Mouse (Mus musculus) R1 (cell line): ENCODE data around the gene Flot2.
A peak's percentile ranks its signal among the peaks of the same experiment; 100 is the strongest.
"Not testable (repeated sequence)": the region's sequence is repeated elsewhere in the genome, so short reads cannot be mapped to it uniquely, and the experiment has no call there.

Experiments
- DNase-seq: peaks from one replicate; pipeline ENCODE4 v3.0.0-alpha.2; 2018; ENCODE audit warnings: low read depth, low spot score

Flot2 gene

GRCm38 (mm10) chr11:78037831-78038752 lies at the start of gene Flot2:
TSS of gene Flot2 (plus strand) at chr11:78037931.
- DNase-seq, result peak; percentile 68

- DNase-seq, result no peak
Observed at GRCm38 (mm10) chr11:77989071-77989690, 48.5 kb upstream of the Flot2 start.

GRCm38 (mm10) chr11:77995556-77995955 lies 42.2 kb upstream of the Flot2 start:
- no peak for DNase-seq

- DNase-seq, result no peak
Observed at GRCm38 (mm10) chr11:78006446-78006845, 31.3 kb upstream of the Flot2 start.

GRCm38 (mm10) chr11:78019676-78020075 lies 18.1 kb upstream of the Flot2 start:
- DNase-seq, result peak; percentile 82

GRCm38 (mm10) chr11:78023607-78024006 lies 14.1 kb upstream of the Flot2 start:
- DNase-seq, result peak; percentile 73

- no peak for DNase-seq
Observed at GRCm38 (mm10) chr11:78029240-78029639, 8.5 kb upstream of the Flot2 start.

GRCm38 (mm10) chr11:78030600-78030999 lies 7.1 kb upstream of the Flot2 start:
- no peak for DNase-seq

GRCm38 (mm10) chr11:78031389-78031788 lies 6.3 kb upstream of the Flot2 start:
- DNase-seq, result no peak

GRCm38 (mm10) chr11:78031947-78032808 lies 5.6 kb upstream of the Flot2 start, which contains the start of gene Dhrs13:
TSS of gene Dhrs13 (plus strand) at chr11:78032280.
- DNase-seq, result peak; percentile 96

GRCm38 (mm10) chr11:78032809-78033195 lies 4.9 kb upstream of the Flot2 start:
- DNase-seq, result no peak

- DNase-seq, result no peak
Observed at GRCm38 (mm10) chr11:78033931-78034617, 3.7 kb upstream of the Flot2 start.

- DNase-seq, result no peak
Observed at GRCm38 (mm10) chr11:78036791-78037190, 940 bp upstream of the Flot2 start.

GRCm38 (mm10) chr11:78040878-78041277 lies 3.1 kb downstream of the Flot2 start:
- peak; percentile 57 for DNase-seq

GRCm38 (mm10) chr11:78042290-78042870 lies 4.6 kb downstream of the Flot2 start:
- DNase-seq, result peak; percentile 86

GRCm38 (mm10) chr11:78044758-78045251 lies 7.1 kb downstream of the Flot2 start:
- DNase-seq, result no peak

- not testable (repeated sequence) for DNase-seq
Observed at GRCm38 (mm10) chr11:78048637-78049036, 10.9 kb downstream of the Flot2 start.

GRCm38 (mm10) chr11:78053078-78053477 lies 15.3 kb downstream of the Flot2 start:
- no peak for DNase-seq

GRCm38 (mm10) chr11:78056946-78057345 lies 19.2 kb downstream of the Flot2 start:
- no peak for DNase-seq
